Mouse (Mus musculus) testis, adult 2 months (tissue): ENCODE data around the gene Wdr37. TPM values are rescaled to one million over a fixed set of nuclear protein-coding genes. Genes with fewer than 3 reads are reported as not detected.

Experiments
- H3K27ac ChIP-seq: fragments of 200-500 bp; 2 replicates; pipeline ENCODE4 v1.5.1; 2012; ENCODE audit warnings: low read depth, low read length; ENCODE audit not compliant: control insufficient read depth, insufficient read depth
- H3K27me3 ChIP-seq: fragments of 200-500 bp; 2 replicates; pipeline ENCODE4 v1.6.1; 2012; ENCODE audit warnings: mild to moderate bottlenecking, low read length, moderate library complexity; ENCODE audit not compliant: control insufficient read depth, insufficient read depth
- H3K36me3 ChIP-seq: fragments of 200-500 bp; 2 replicates; pipeline ENCODE4 v1.6.1; 2012; ENCODE audit warnings: mild to moderate bottlenecking, low read length; ENCODE audit not compliant: control insufficient read depth, insufficient read depth
- H3K4me1 ChIP-seq: fragments of 200-500 bp; 2 replicates; pipeline ENCODE4 v1.6.1; 2012; ENCODE audit warnings: low read length; ENCODE audit not compliant: control insufficient read depth, insufficient read depth
- H3K4me3 ChIP-seq: fragments of 200-500 bp; 2 replicates; pipeline ENCODE4 v1.5.1; 2012; ENCODE audit warnings: low read depth, mild to moderate bottlenecking, low read length, moderate library complexity, mixed read lengths; ENCODE audit not compliant: control insufficient read depth
- CTCF ChIP-seq: fragments of 200-500 bp; IDR thresholded peaks from 2 replicates; pipeline ENCODE4 v1.5.1; 2012; ENCODE audit warnings: low read depth, mild to moderate bottlenecking, inconsistent platforms, low read length, moderate library complexity; ENCODE audit not compliant: control insufficient read depth, insufficient read depth, insufficient replicate concordance
- POLR2A ChIP-seq: fragments of 200-500 bp; IDR thresholded peaks from 2 replicates; pipeline ENCODE4 v1.6.1; 2012; ENCODE audit warnings: low read depth, mild to moderate bottlenecking, inconsistent platforms, low read length, moderate library complexity; ENCODE audit not compliant: control insufficient read depth
- polyA plus RNA-seq: library from polyadenylated mRNA; depleted of rRNA; stranded (reverse); fragments of >200 nt; gene quantifications from 2 replicates; pipeline ENCODE4 v1.2.3, GENCODE M21; 2012

Wdr37 gene
- polyA plus RNA-seq, 1 experiment, result 28.7 TPM

- Histone ChIP-seq H3K27me3 (no peaks in the 10 kb centered on the region), H3K36me3 (no peaks in the 10 kb centered on the region), H3K4me3 (no peak overlapping the region), H3K27ac (no peak overlapping the region), H3K4me1 (no peaks in the 10 kb centered on the region)
- TF ChIP-seq CTCF, result no peak
- TF ChIP-seq POLR2A, result no peak
Measured at GRCm38 (mm10) chr13:8823120-8823519, 48.6 kb downstream of the Wdr37 start.

- Histone ChIP-seq H3K4me1 (no peaks in the 10 kb centered on the region), H3K27me3 (no peaks in the 10 kb centered on the region), H3K27ac (no peak overlapping the region), H3K36me3 (no peaks in the 10 kb centered on the region), H3K4me3 (no peak overlapping the region)
- no peak for TF ChIP-seq POLR2A
- no peak for TF ChIP-seq CTCF
Measured at GRCm38 (mm10) chr13:8822201-8822600, 49.5 kb downstream of the Wdr37 start.

GRCm38 (mm10) chr13:8805931-8806330 is 65.8 kb downstream of the Wdr37 start:
- H3K27me3 ChIP-seq, result no peaks in the 10 kb centered on the region
- no peak overlapping the region for H3K27ac ChIP-seq
- H3K36me3 ChIP-seq, result no peaks in the 10 kb centered on the region
- no peak overlapping the region for H3K4me3 ChIP-seq
- TF ChIP-seq POLR2A, result no peak
- TF ChIP-seq CTCF, result no peak
- no peaks in the 10 kb centered on the region for H3K4me1 ChIP-seq

- no peaks in the 10 kb centered on the region for H3K4me1 ChIP-seq
- TF ChIP-seq POLR2A (no peak), CTCF (no peak)
Measured at GRCm38 (mm10) chr13:8800576-8800975, 71.1 kb downstream of the Wdr37 start.

DNA sequence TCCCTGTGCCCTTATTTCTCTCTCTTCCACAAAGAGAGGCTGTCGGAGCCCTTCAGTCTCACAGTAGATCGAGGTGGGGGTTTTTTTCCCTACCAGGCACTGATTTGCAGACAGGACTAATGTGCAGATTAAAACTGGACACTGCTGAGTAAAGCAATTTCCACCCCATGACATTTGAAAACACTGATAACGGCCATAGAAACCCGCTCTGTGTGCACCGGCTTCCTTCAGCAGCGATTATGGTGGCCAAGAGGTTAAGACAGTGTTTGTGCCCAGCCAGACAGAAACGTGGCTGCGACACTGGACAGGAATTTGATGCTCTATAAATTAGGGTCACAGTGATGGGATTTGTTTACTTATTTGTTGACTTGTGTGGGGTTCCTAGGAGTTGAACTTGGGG is 78.5 kb downstream of the Wdr37 start:
- Histone ChIP-seq H3K27ac (no peak overlapping the region), H3K4me1 (no peaks in the 10 kb centered on the region), H3K27me3 (no peaks in the 10 kb centered on the region), H3K4me3 (no peak overlapping the region), H3K36me3 (no peaks in the 10 kb centered on the region)
- no peak for TF ChIP-seq CTCF
- TF ChIP-seq POLR2A, result no peak

More at GRCm38 (mm10) chr13:8800576-8800975, 71.1 kb downstream of the Wdr37 start:
- H3K27me3 ChIP-seq, result no peaks in the 10 kb centered on the region
- no peak overlapping the region for H3K4me3 ChIP-seq
- no peak overlapping the region for H3K27ac ChIP-seq
- H3K36me3 ChIP-seq, result no peaks in the 10 kb centered on the region

GRCm38 (mm10) chr13:8785185-8785584 is 86.5 kb downstream of the Wdr37 start:
- H3K4me1 ChIP-seq, result no peaks in the 10 kb centered on the region
- no peak overlapping the region for H3K27ac ChIP-seq
- H3K36me3 ChIP-seq, result no peaks in the 10 kb centered on the region
- H3K27me3 ChIP-seq, result no peaks in the 10 kb centered on the region
- TF ChIP-seq CTCF (peak; percentile 48; the same call in 1 of the 2 replicates), POLR2A (no peak)
- no peak overlapping the region for H3K4me3 ChIP-seq

DNA sequence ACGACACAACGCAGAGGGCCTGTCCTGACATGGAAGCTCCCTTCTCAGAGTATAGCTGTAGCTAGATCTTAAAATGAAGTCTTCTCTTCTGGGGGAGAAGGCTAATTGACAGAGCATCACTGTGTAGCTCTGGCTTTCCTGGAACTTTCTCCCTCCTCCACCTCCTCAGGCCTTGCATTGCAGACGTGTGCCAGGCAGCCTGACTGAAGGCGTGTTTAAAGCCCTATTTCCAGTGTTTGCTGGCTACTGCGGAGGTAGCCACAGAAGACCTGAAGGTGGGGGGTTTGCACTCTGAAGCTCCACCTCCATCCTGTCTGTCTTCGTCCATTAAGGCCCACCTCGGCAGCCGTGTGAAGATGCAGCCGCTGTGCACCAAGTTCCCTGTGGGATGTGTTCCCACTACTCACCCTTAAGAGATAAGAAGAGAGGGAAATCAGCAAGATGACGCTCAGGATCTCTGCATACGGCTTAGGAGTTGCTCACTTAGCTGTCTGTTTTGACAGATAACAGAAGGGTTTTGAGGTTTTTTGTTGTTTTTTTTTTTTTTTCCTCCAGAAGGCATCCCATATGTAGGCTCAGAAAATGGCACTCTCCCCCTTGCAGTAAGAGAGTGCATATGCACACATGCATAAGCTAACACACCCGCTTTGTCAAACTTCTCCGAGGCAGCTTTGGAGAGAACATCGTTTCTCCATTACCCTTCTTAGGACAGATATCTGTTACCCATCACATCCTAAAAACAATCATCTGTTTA is 87.2 kb downstream of the Wdr37 start:
- no peak overlapping the region for H3K4me3 ChIP-seq
- TF ChIP-seq CTCF (no peak), POLR2A (no peak)
- H3K27me3 ChIP-seq, result no peaks in the 10 kb centered on the region
- H3K27ac ChIP-seq, result no peak overlapping the region
- no peaks in the 10 kb centered on the region for H3K4me1 ChIP-seq
- H3K36me3 ChIP-seq, result no peaks in the 10 kb centered on the region
